Mouse (Mus musculus) limb, embryonic 11.5 days (tissue): ENCODE measurements around the gene Arrdc4. TPM values are rescaled to one million over a fixed set of nuclear protein-coding genes. Genes with fewer than 3 reads are reported as not detected.

Source experiments
- ATAC-seq: fragments of 200-750 bp; cut with Nextera tagmentation; 2 replicates; pipeline ENCODE4 v1.8.0; 2017; ENCODE audit warnings: low read depth; ENCODE audit not compliant: insufficient number of reproducible peaks, low FRiP score, low TSS enrichment
- DNase-seq: peaks from one replicate; pipeline ENCODE4 v3.0.0-alpha.2; 2015; ENCODE audit warnings: low spot score
- H3K27ac ChIP-seq: fragments of 300-500 bp; sonication (generic); replicated peaks from 2 replicates; pipeline ENCODE4 v1.5.1; 2014; ENCODE audit warnings: low read depth, mild to moderate bottlenecking, low read length
- H3K27me3 ChIP-seq: fragments of 300-500 bp; sonication (generic); 2 replicates; pipeline ENCODE4 v1.6.1; 2014; ENCODE audit warnings: mild to moderate bottlenecking, low read length, mixed read lengths; ENCODE audit not compliant: control insufficient read depth, insufficient read depth
- H3K36me3 ChIP-seq: fragments of 300-500 bp; sonication (generic); 2 replicates; pipeline ENCODE4 v1.6.1; 2014; ENCODE audit warnings: mild to moderate bottlenecking, low read length, moderate library complexity, mixed read lengths; ENCODE audit not compliant: control insufficient read depth, insufficient read depth
- H3K4me1 ChIP-seq: fragments of 300-500 bp; sonication (generic); 2 replicates; pipeline ENCODE4 v1.6.1; 2014; ENCODE audit warnings: low read length, mixed read lengths; ENCODE audit not compliant: control insufficient read depth, insufficient read depth
- H3K4me2 ChIP-seq: fragments of 300-500 bp; sonication (generic); 2 replicates; pipeline ENCODE4 v1.6.1; 2014; ENCODE audit warnings: low read depth, mild to moderate bottlenecking, moderate library complexity; ENCODE audit not compliant: severe bottlenecking
- H3K4me3 ChIP-seq: fragments of 300-500 bp; sonication (generic); 2 replicates; pipeline ENCODE4 v1.5.1; 2014; ENCODE audit warnings: low read depth, low read length
- H3K9ac ChIP-seq: fragments of 300-500 bp; sonication (generic); 2 replicates; pipeline ENCODE4 v1.6.1; 2014; ENCODE audit warnings: mild to moderate bottlenecking, low read length
- H3K9me3 ChIP-seq: fragments of 300-500 bp; sonication (generic); 2 replicates; pipeline ENCODE4 v1.6.1; 2016; ENCODE audit warnings: low read length; ENCODE audit not compliant: control insufficient read depth
- WGBS: fragments of 180-500 bp; shearing (Covaris S2); extraction: QIAGEN DNeasy Blood & Tissue Kit; methylation state at CpG from one replicate; pipeline ENCODE4 v1.1.7; 2014; 5-methylcytosine and 5-hydroxymethylcytosine counted together
- polyA plus RNA-seq: library from polyadenylated mRNA; unstranded; fragments of >200 nt; fragmentation: Nextera tagmentation; extraction: Ambion mirVana; gene quantifications from 2 replicates; pipeline ENCODE4 v1.2.1, GENCODE M21; 2014

Arrdc4 gene
- polyA plus RNA-seq, 1 experiment from 2014 or later = 17.3 TPM

DNA sequence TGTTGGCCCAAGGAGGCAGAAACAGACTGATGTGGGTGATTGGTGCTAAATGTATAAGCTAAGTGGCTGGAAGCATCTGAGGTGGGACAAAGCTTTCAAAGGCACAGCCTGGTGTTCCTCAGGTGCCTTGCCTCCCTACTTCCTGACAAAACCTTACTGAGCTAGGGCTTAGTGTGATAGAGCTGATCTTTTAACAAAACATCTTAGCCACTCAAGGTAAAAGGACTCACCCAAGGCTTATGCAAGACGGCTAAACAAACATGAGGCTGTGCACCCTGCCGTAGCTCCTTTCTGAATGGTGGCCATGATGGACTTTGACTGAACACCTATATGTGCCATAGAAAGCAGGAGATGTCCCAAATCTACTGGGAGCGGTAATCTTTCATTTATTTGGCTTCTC is 51.7 kb downstream of the Arrdc4 start:
- Histone ChIP-seq H3K9me3 (no peaks in the 10 kb centered on the region), H3K4me1 (no peaks in the 10 kb centered on the region), H3K27me3 (no peaks in the 10 kb centered on the region), H3K4me3 (no peak overlapping the region), H3K27ac (no peak overlapping the region), H3K4me2 (no peak overlapping the region), H3K9ac (no peak overlapping the region), H3K36me3 (no peaks in the 10 kb centered on the region)
- DNase-seq (no peak), ATAC-seq (no peak)
- 92% methylated on average over 3 of the region's 3 CpGs for whole genome bisulfite sequencing

DNA sequence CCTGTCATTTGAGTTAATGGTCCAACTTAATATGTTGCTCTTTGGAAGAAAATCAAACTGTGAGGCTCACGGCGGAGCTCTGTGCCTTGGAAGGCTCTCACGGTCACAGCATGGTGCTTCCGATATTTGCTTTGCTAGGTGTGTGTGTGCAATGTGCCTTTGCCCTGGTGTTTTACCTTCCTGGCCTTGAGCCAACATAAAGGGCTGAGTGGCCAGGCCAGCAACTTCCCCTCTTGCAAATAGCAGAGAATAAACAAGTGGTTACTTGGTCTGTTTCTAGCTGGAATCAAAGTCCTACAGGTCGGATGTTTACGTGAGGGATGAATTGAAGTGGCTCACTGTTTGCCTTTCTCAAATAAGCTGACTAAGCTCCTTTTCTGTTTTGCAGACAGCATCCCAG is 52.1 kb downstream of the Arrdc4 start:
- Histone ChIP-seq H3K4me1 (no peaks in the 10 kb centered on the region), H3K27me3 (no peaks in the 10 kb centered on the region), H3K4me3 (no peak overlapping the region), H3K27ac (no peak overlapping the region), H3K9ac (no peak overlapping the region), H3K36me3 (no peaks in the 10 kb centered on the region), H3K4me2 (no peak overlapping the region), H3K9me3 (no peaks in the 10 kb centered on the region)
- 65% methylated on average over 6 of the region's 6 CpGs for WGBS
- DNase-seq (no peak), ATAC-seq (no peak)

- Histone ChIP-seq H3K4me2 (no peak overlapping the region), H3K4me1 (no peaks in the 10 kb centered on the region), H3K9ac (no peak overlapping the region), H3K36me3 (no peaks in the 10 kb centered on the region), H3K9me3 (no peaks in the 10 kb centered on the region), H3K4me3 (no peak overlapping the region), H3K27me3 (no peaks in the 10 kb centered on the region), H3K27ac (no peak overlapping the region)
- DNase-seq (no peak), ATAC-seq (no peak)
- 91% methylated on average over 5 of the region's 5 CpGs for WGBS
Measured at GRCm38 (mm10) chr7:68696446-68696845, 52.6 kb downstream of the Arrdc4 start.

- Histone ChIP-seq H3K4me1 (no peaks in the 10 kb centered on the region), H3K36me3 (no peaks in the 10 kb centered on the region), H3K4me2 (no peak overlapping the region), H3K27ac (no peak overlapping the region), H3K9me3 (no peaks in the 10 kb centered on the region), H3K27me3 (no peaks in the 10 kb centered on the region), H3K4me3 (no peak overlapping the region), H3K9ac (no peak overlapping the region)
- ATAC-seq = no peak
- WGBS = 72% methylated on average over 4 of the region's 4 CpGs
- DNase-seq = no peak
Measured at GRCm38 (mm10) chr7:68692731-68693130, 56.3 kb downstream of the Arrdc4 start.

- ATAC-seq (no peak), DNase-seq (no peak)
- Histone ChIP-seq H3K27me3 (no peaks in the 10 kb centered on the region), H3K36me3 (no peaks in the 10 kb centered on the region), H3K9ac (no peak overlapping the region), H3K4me2 (no peak overlapping the region), H3K4me1 (no peaks in the 10 kb centered on the region), H3K4me3 (no peak overlapping the region), H3K9me3 (no peaks in the 10 kb centered on the region), H3K27ac (no peak overlapping the region)
- WGBS = 96% methylated on average over 1 of the region's 1 CpGs
Measured at GRCm38 (mm10) chr7:68691454-68691853, 57.6 kb downstream of the Arrdc4 start.

GRCm38 (mm10) chr7:68687140-68687611 is 61.9 kb downstream of the Arrdc4 start:
- H3K4me3 ChIP-seq = no peak overlapping the region
- WGBS = 76% methylated on average over 4 of the region's 4 CpGs
- no peak for DNase-seq
- no peaks in the 10 kb centered on the region for H3K27me3 ChIP-seq
- H3K9me3 ChIP-seq = no peaks in the 10 kb centered on the region
- no peak overlapping the region for H3K27ac ChIP-seq
- no peak for ATAC-seq
- no peaks in the 10 kb centered on the region for H3K36me3 ChIP-seq
- no peak overlapping the region for H3K9ac ChIP-seq
- H3K4me2 ChIP-seq = no peak overlapping the region
- H3K4me1 ChIP-seq = no peaks in the 10 kb centered on the region
